Mouse (Mus musculus): ENCODE results near the gene Btbd9.
A peak's percentile ranks its signal among the peaks of the same experiment; 100 is the strongest.

Btbd9 gene

GRCm38 (mm10) chr17:30335746-30336145, 240.5 kb downstream of the Btbd9 start:
- Histone ChIP-seq H3K4me1 (replicated peaks; ENCODE audit: low read depth, low read length) (peaks cover 34% of the 10 kb centered on the region), H3K9me3 (ENCODE audit: low read length) (no peaks in the 10 kb centered on the region), H3K36me3 (ENCODE audit: insufficient read depth, low read length) (peaks cover 4% of the 10 kb centered on the region; the same call in 1 of the 2 replicates), H3K27me3 (ENCODE audit: insufficient read depth, low read length) (no peaks in the 10 kb centered on the region), H3K4me3 (replicated peaks; ENCODE audit: low read length) (no peak overlapping the region)
- TF ChIP-seq POU5F1 (IDR thresholded peaks at IDR 0.05; ENCODE audit: borderline replicate concordance, low read length) (no peak), NANOG (IDR thresholded peaks at IDR 0.05; ENCODE audit: borderline replicate concordance, low read length) (peak; percentile 58; the same call in 1 of the 2 replicates), CTCF (conservative IDR thresholded peaks at IDR 0.05; ENCODE audit: low read length) (no peak)

GRCm38 (mm10) chr17:30334257-30334656, 242.0 kb downstream of the Btbd9 start:
- H3K4me1 ChIP-seq (replicated peaks; ENCODE audit: low read depth, low read length) = peaks cover 33% of the 10 kb centered on the region

GRCm38 (mm10) chr17:30333136-30333535, 243.2 kb downstream of the Btbd9 start:
- TF ChIP-seq POU5F1 (IDR thresholded peaks at IDR 0.05; ENCODE audit: borderline replicate concordance, low read length) = no peak
- no peak for TF ChIP-seq NANOG (IDR thresholded peaks at IDR 0.05; ENCODE audit: borderline replicate concordance, low read length)
- TF ChIP-seq CTCF (conservative IDR thresholded peaks at IDR 0.05; ENCODE audit: low read length) = no peak
- no peaks in the 10 kb centered on the region for H3K27me3 ChIP-seq (ENCODE audit: insufficient read depth, low read length)
- no peaks in the 10 kb centered on the region for H3K9me3 ChIP-seq (ENCODE audit: low read length)
- no peak overlapping the region for H3K4me3 ChIP-seq (replicated peaks; ENCODE audit: low read length)
- peaks cover 4% of the 10 kb centered on the region; the same call in 1 of the 2 replicates for H3K36me3 ChIP-seq (ENCODE audit: insufficient read depth, low read length)
- peaks cover 33% of the 10 kb centered on the region for H3K4me1 ChIP-seq (replicated peaks; ENCODE audit: low read depth, low read length)

More at GRCm38 (mm10) chr17:30334257-30334656, 242.0 kb downstream of the Btbd9 start:
- H3K4me3 ChIP-seq (replicated peaks; ENCODE audit: low read length) = no peak overlapping the region
- peaks cover 4% of the 10 kb centered on the region; the same call in 1 of the 2 replicates for H3K36me3 ChIP-seq (ENCODE audit: insufficient read depth, low read length)
- H3K27me3 ChIP-seq (ENCODE audit: insufficient read depth, low read length) = no peaks in the 10 kb centered on the region
- no peak for TF ChIP-seq NANOG (IDR thresholded peaks at IDR 0.05; ENCODE audit: borderline replicate concordance, low read length)
- no peak for TF ChIP-seq POU5F1 (IDR thresholded peaks at IDR 0.05; ENCODE audit: borderline replicate concordance, low read length)
- TF ChIP-seq CTCF (conservative IDR thresholded peaks at IDR 0.05; ENCODE audit: low read length) = no peak
- no peaks in the 10 kb centered on the region for H3K9me3 ChIP-seq (ENCODE audit: low read length)

- Histone ChIP-seq H3K27me3 (ENCODE audit: insufficient read depth, low read length) (no peaks in the 10 kb centered on the region), H3K4me3 (replicated peaks; ENCODE audit: low read length) (no peak overlapping the region), H3K36me3 (ENCODE audit: insufficient read depth, low read length) (peaks cover 4% of the 10 kb centered on the region; the same call in 1 of the 2 replicates), H3K9me3 (ENCODE audit: low read length) (no peaks in the 10 kb centered on the region), H3K4me1 (replicated peaks; ENCODE audit: low read depth, low read length) (peaks cover 26% of the 10 kb centered on the region)
- TF ChIP-seq NANOG (IDR thresholded peaks at IDR 0.05; ENCODE audit: borderline replicate concordance, low read length) (no peak), POU5F1 (IDR thresholded peaks at IDR 0.05; ENCODE audit: borderline replicate concordance, low read length) (no peak), CTCF (conservative IDR thresholded peaks at IDR 0.05; ENCODE audit: low read length) (no peak)
Measured at GRCm38 (mm10) chr17:30331380-30331779, 244.9 kb downstream of the Btbd9 start.

- Histone ChIP-seq H3K36me3 (ENCODE audit: insufficient read depth, low read length) (peaks cover 4% of the 10 kb centered on the region; the same call in 1 of the 2 replicates), H3K9me3 (ENCODE audit: low read length) (no peaks in the 10 kb centered on the region), H3K4me1 (replicated peaks; ENCODE audit: low read depth, low read length) (peaks cover 11% of the 10 kb centered on the region), H3K4me3 (replicated peaks; ENCODE audit: low read length) (no peak overlapping the region), H3K27me3 (ENCODE audit: insufficient read depth, low read length) (no peaks in the 10 kb centered on the region)
- TF ChIP-seq NANOG (IDR thresholded peaks at IDR 0.05; ENCODE audit: borderline replicate concordance, low read length) = no peak
- no peak for TF ChIP-seq CTCF (conservative IDR thresholded peaks at IDR 0.05; ENCODE audit: low read length)
- no peak for TF ChIP-seq POU5F1 (IDR thresholded peaks at IDR 0.05; ENCODE audit: borderline replicate concordance, low read length)
Measured at GRCm38 (mm10) chr17:30329531-30329930, 246.8 kb downstream of the Btbd9 start.

- no peak overlapping the region for H3K4me3 ChIP-seq (replicated peaks; ENCODE audit: low read length)
- peaks cover 4% of the 10 kb centered on the region; the same call in 1 of the 2 replicates for H3K36me3 ChIP-seq (ENCODE audit: insufficient read depth, low read length)
- TF ChIP-seq NANOG (IDR thresholded peaks at IDR 0.05; ENCODE audit: borderline replicate concordance, low read length) (no peak), POU5F1 (IDR thresholded peaks at IDR 0.05; ENCODE audit: borderline replicate concordance, low read length) (no peak), CTCF (conservative IDR thresholded peaks at IDR 0.05; ENCODE audit: low read length) (no peak)
- no peaks in the 10 kb centered on the region for H3K27me3 ChIP-seq (ENCODE audit: insufficient read depth, low read length)
- H3K9me3 ChIP-seq (ENCODE audit: low read length) = no peaks in the 10 kb centered on the region
- peaks cover 11% of the 10 kb centered on the region for H3K4me1 ChIP-seq (replicated peaks; ENCODE audit: low read depth, low read length)
Measured at GRCm38 (mm10) chr17:30328924-30329323, 247.4 kb downstream of the Btbd9 start.

GRCm38 (mm10) chr17:30326906-30327305, 249.4 kb downstream of the Btbd9 start:
- no peak overlapping the region for H3K4me3 ChIP-seq (replicated peaks; ENCODE audit: low read length)
- no peaks in the 10 kb centered on the region for H3K36me3 ChIP-seq (ENCODE audit: insufficient read depth, low read length)
- TF ChIP-seq POU5F1 (IDR thresholded peaks at IDR 0.05; ENCODE audit: borderline replicate concordance, low read length) (no peak), NANOG (IDR thresholded peaks at IDR 0.05; ENCODE audit: borderline replicate concordance, low read length) (no peak), CTCF (conservative IDR thresholded peaks at IDR 0.05; ENCODE audit: low read length) (no peak)
- peaks cover 11% of the 10 kb centered on the region for H3K4me1 ChIP-seq (replicated peaks; ENCODE audit: low read depth, low read length)
- no peaks in the 10 kb centered on the region for H3K27me3 ChIP-seq (ENCODE audit: insufficient read depth, low read length)
- H3K9me3 ChIP-seq (ENCODE audit: low read length) = no peaks in the 10 kb centered on the region

- H3K4me3 ChIP-seq (replicated peaks; ENCODE audit: low read length) = no peak overlapping the region
- H3K27me3 ChIP-seq (ENCODE audit: insufficient read depth, low read length) = no peaks in the 10 kb centered on the region
- TF ChIP-seq POU5F1 (IDR thresholded peaks at IDR 0.05; ENCODE audit: borderline replicate concordance, low read length) = no peak
- H3K36me3 ChIP-seq (ENCODE audit: insufficient read depth, low read length) = peaks cover 3% of the 10 kb centered on the region; the same call in 1 of the 2 replicates
- 0 out of 2 replicates have a peak, but pooled peaks cover 7% of the 10 kb centered on the region for H3K4me1 ChIP-seq (replicated peaks; ENCODE audit: low read depth, low read length)
- peaks cover under 1% of the 10 kb centered on the region for H3K9me3 ChIP-seq (ENCODE audit: low read length)
Measured at GRCm38 (mm10) chr17:30320301-30320700, 256.0 kb downstream of the Btbd9 start.

- H3K9me3 ChIP-seq (ENCODE audit: low read length) = peaks cover 11% of the 10 kb centered on the region
- H3K4me1 ChIP-seq (replicated peaks; ENCODE audit: low read depth, low read length) = no peaks in the 10 kb centered on the region
- TF ChIP-seq CTCF (conservative IDR thresholded peaks at IDR 0.05; ENCODE audit: low read length) = no peak
- no peak for TF ChIP-seq NANOG (IDR thresholded peaks at IDR 0.05; ENCODE audit: borderline replicate concordance, low read length)
Measured at GRCm38 (mm10) chr17:30312688-30313087, 263.6 kb downstream of the Btbd9 start.

More at GRCm38 (mm10) chr17:30312688-30313087, 263.6 kb downstream of the Btbd9 start:
- Histone ChIP-seq H3K27me3 (ENCODE audit: insufficient read depth, low read length) (no peaks in the 10 kb centered on the region), H3K4me3 (replicated peaks; ENCODE audit: low read length) (no peak overlapping the region), H3K36me3 (ENCODE audit: insufficient read depth, low read length) (peaks cover 1% of the 10 kb centered on the region; the same call in 1 of the 2 replicates)
